Mouse (Mus musculus): ENCODE results near the gene Rps15.

GRCm38 (mm10) chr10:80292251-80293146, at the start of gene Rps15:
- TF ChIP-seq POLR2A (IDR thresholded peaks at IDR 0.05; ENCODE audit: insufficient read depth, low read length) (peak; percentile 86), EP300 (IDR thresholded peaks at IDR 0.05; ENCODE audit: insufficient read depth, low read depth, low read length) (0 out of 2 replicates have a peak, but pooled peaks have one; percentile 8)
